Mouse (Mus musculus) brain, embryonic 14.5 days (tissue): Measurements from ENCODE around the gene Mcl1.

Experiments
- CTCF ChIP-seq: fragments of 200-500 bp; IDR thresholded peaks from 2 replicates; pipeline ENCODE4 v1.5.1; 2012; ENCODE audit warnings: inconsistent platforms, mild to moderate bottlenecking, moderate library complexity, borderline replicate concordance; ENCODE audit not compliant: insufficient read depth, insufficient read length; ENCODE audit errors: extremely low read depth
- POLR2A ChIP-seq: fragments of 200-500 bp; IDR thresholded peaks from 2 replicates; pipeline ENCODE4 v1.6.1; 2012; ENCODE audit warnings: mild to moderate bottlenecking, inconsistent platforms, borderline replicate concordance; ENCODE audit not compliant: poor library complexity, insufficient read depth, insufficient read length, severe bottlenecking; ENCODE audit errors: extremely low read depth

DNA sequence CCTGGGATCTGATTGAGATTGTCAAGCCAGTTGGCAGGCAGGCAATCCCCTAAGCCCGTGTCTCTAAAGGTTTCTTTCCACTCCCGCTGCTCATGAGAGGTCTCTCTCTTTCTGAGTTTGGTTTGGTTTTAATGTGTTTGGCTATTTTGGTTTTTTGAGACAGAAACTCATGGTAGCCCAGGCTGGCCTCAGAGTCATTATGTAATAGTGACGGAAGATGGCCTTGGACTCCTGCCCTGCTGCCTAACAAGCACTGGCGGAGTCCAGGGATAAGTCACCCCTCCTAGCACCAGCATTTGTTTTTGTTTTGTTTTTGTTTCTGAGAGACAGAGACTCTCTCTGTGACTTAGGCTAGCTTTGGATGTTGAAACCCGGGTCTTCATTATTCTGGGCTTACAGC is 3.2 kb upstream of the Mcl1 start:
- TF ChIP-seq POLR2A (no peak), CTCF (no peak)
